Mouse (Mus musculus): ENCODE measurements around the gene Dicer1. TPM values are rescaled to one million over a fixed set of nuclear protein-coding genes. Genes with fewer than 3 reads are reported as not detected.

Gene Dicer1
- polyA plus RNA-seq, 1 experiment from 2014 or later = 10.5 TPM

- no peak overlapping the region for H3K4me2 ChIP-seq
- no peaks in the 10 kb centered on the region for H3K36me3 ChIP-seq (replicated peaks)
- no peaks in the 10 kb centered on the region for H3K4me1 ChIP-seq (replicated peaks)
- H3K27me3 ChIP-seq = no peaks in the 10 kb centered on the region
- H3K9me3 ChIP-seq (replicated peaks) = no peaks in the 10 kb centered on the region
- 67% methylated on average over 9 of the region's 9 CpGs for WGBS (ENCODE audit: insufficient replicate concordance)
- H3K27ac ChIP-seq (replicated peaks) = no peak overlapping the region
- no peak overlapping the region for H3K9ac ChIP-seq
- no peak for ATAC-seq (ENCODE audit: insufficient read depth)
- no peak overlapping the region for H3K4me3 ChIP-seq (replicated peaks)
Measured at GRCm38 (mm10) chr12:104677371-104677924, 74.3 kb downstream of the Dicer1 start.

GRCm38 (mm10) chr12:104676535-104677370, 75.0 kb downstream of the Dicer1 start:
- no peak for ATAC-seq (ENCODE audit: insufficient read depth)
- no peak overlapping the region for H3K9ac ChIP-seq
- no peak overlapping the region for H3K4me2 ChIP-seq
- no peak overlapping the region for H3K4me3 ChIP-seq (replicated peaks)
- no peaks in the 10 kb centered on the region for H3K4me1 ChIP-seq (replicated peaks)
- H3K36me3 ChIP-seq (replicated peaks) = no peaks in the 10 kb centered on the region
- 73% methylated on average over 13 of the region's 13 CpGs for WGBS (ENCODE audit: insufficient replicate concordance)
- H3K27ac ChIP-seq (replicated peaks) = no peak overlapping the region
- H3K27me3 ChIP-seq = no peaks in the 10 kb centered on the region
- H3K9me3 ChIP-seq (replicated peaks) = no peaks in the 10 kb centered on the region

DNA sequence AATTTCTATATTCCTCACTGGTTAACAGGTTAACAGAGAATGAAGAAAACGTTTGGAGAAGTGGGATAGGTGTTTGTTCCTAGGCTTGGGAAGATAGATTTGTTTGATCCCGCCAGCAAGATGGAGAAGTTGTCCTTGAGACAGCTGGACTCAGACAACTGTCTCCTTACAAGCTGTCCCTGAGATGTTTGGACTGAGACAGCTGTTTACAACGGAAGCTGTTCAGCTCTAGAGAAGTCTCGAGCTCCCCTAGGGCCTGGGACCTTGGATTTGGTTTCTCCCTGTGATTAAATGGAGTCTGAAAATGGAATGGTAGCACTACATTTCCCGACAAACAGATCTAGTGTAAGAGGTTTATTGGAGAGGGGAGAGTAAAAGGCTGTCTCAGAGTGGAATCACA, 78.8 kb downstream of the Dicer1 start:
- Histone ChIP-seq H3K9ac (no peak overlapping the region), H3K9me3 (replicated peaks) (no peaks in the 10 kb centered on the region), H3K27ac (replicated peaks) (no peak overlapping the region), H3K36me3 (replicated peaks) (no peaks in the 10 kb centered on the region), H3K4me2 (no peak overlapping the region), H3K4me3 (replicated peaks) (no peak overlapping the region), H3K4me1 (replicated peaks) (no peaks in the 10 kb centered on the region), H3K27me3 (no peaks in the 10 kb centered on the region)
- WGBS (ENCODE audit: insufficient replicate concordance) = 37% methylated on average over 5 of the region's 5 CpGs
- no peak for ATAC-seq (ENCODE audit: insufficient read depth)

- Histone ChIP-seq H3K4me3 (replicated peaks) (no peak overlapping the region), H3K27me3 (no peaks in the 10 kb centered on the region), H3K9me3 (replicated peaks) (no peaks in the 10 kb centered on the region), H3K4me2 (no peak overlapping the region), H3K27ac (replicated peaks) (no peak overlapping the region), H3K9ac (no peak overlapping the region), H3K36me3 (replicated peaks) (no peaks in the 10 kb centered on the region), H3K4me1 (replicated peaks) (no peaks in the 10 kb centered on the region)
- 56% methylated on average over 10 of the region's 10 CpGs for WGBS (ENCODE audit: insufficient replicate concordance)
- no peak for ATAC-seq (ENCODE audit: insufficient read depth)
Measured at GRCm38 (mm10) chr12:104672406-104672805, 79.3 kb downstream of the Dicer1 start.

DNA sequence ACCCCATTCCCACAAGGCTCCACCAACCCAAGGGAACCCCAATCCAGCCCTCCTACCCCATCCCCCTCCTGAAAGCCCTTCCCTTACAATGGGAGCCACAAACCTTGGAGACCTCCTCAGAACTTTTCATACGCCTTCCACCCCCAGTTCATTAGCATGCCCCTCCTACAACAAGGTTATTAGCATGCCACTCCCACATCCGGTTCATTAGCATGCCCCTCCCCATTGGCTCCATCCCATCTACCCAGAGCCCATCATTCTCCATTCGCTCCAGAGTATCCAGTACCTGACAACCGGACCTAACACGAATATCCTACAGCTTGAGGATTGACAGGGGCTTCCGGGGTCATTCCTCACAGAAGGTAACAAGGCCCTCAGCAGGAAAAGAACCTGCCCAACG, 83.9 kb downstream of the Dicer1 start:
- no peaks in the 10 kb centered on the region for H3K4me1 ChIP-seq (replicated peaks)
- H3K9me3 ChIP-seq (replicated peaks) = no peaks in the 10 kb centered on the region
- no peaks in the 10 kb centered on the region for H3K27me3 ChIP-seq
- 56% methylated on average over 7 of the region's 7 CpGs for WGBS (ENCODE audit: insufficient replicate concordance)
- no peaks in the 10 kb centered on the region for H3K36me3 ChIP-seq (replicated peaks)
- H3K27ac ChIP-seq (replicated peaks) = no peak overlapping the region
- ATAC-seq (ENCODE audit: insufficient read depth) = no peak
- no peak overlapping the region for H3K4me2 ChIP-seq
- H3K4me3 ChIP-seq (replicated peaks) = no peak overlapping the region
- H3K9ac ChIP-seq = no peak overlapping the region

- Histone ChIP-seq H3K9ac (no peak overlapping the region), H3K36me3 (replicated peaks) (no peaks in the 10 kb centered on the region), H3K27me3 (no peaks in the 10 kb centered on the region), H3K27ac (replicated peaks) (no peak overlapping the region), H3K4me1 (replicated peaks) (no peaks in the 10 kb centered on the region), H3K4me3 (replicated peaks) (no peak overlapping the region), H3K9me3 (replicated peaks) (no peaks in the 10 kb centered on the region), H3K4me2 (no peak overlapping the region)
- no peak for ATAC-seq (ENCODE audit: insufficient read depth)
- WGBS (ENCODE audit: insufficient replicate concordance) = 64% methylated on average over 6 of the region's 6 CpGs
Measured at GRCm38 (mm10) chr12:104665951-104666350, 85.8 kb downstream of the Dicer1 start.

- ATAC-seq (ENCODE audit: insufficient read depth) = no peak
- Histone ChIP-seq H3K9me3 (replicated peaks) (no peaks in the 10 kb centered on the region), H3K4me2 (no peak overlapping the region), H3K27ac (replicated peaks) (no peak overlapping the region), H3K36me3 (replicated peaks) (no peaks in the 10 kb centered on the region), H3K27me3 (no peaks in the 10 kb centered on the region), H3K9ac (no peak overlapping the region), H3K4me3 (replicated peaks) (no peak overlapping the region), H3K4me1 (replicated peaks) (no peaks in the 10 kb centered on the region)
- WGBS (ENCODE audit: insufficient replicate concordance) = 66% methylated on average over 9 of the region's 9 CpGs
Measured at GRCm38 (mm10) chr12:104665521-104665920, 86.2 kb downstream of the Dicer1 start.

DNA sequence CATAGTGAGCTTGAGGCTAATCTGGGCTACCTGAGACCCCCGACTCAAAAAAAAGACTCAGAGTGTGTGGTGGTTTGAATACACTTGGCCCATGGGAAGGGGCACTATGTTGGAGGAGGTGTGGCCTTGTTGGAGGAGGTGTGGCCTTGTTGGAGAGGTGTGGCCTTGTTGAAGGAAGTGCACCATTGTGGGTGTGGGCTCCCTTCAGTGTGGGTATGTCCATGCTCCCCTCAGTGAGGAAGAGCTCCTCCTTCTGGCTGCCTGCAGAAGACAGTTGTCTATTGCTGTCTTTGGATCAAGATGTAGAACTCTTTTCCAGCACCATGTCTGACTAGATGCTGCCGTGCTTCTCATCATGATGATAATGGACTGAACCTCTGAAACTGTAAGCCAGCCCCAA, 95.6 kb downstream of the Dicer1 start:
- ATAC-seq (ENCODE audit: insufficient read depth) = no peak
- Histone ChIP-seq H3K27me3 (no peaks in the 10 kb centered on the region), H3K36me3 (replicated peaks) (no peaks in the 10 kb centered on the region), H3K4me3 (replicated peaks) (no peak overlapping the region), H3K4me2 (no peak overlapping the region), H3K4me1 (replicated peaks) (no peaks in the 10 kb centered on the region), H3K9me3 (replicated peaks) (no peaks in the 10 kb centered on the region), H3K9ac (no peak overlapping the region), H3K27ac (replicated peaks) (no peak overlapping the region)
- WGBS (ENCODE audit: insufficient replicate concordance) = 66% methylated on average over 2 of the region's 2 CpGs

DNA sequence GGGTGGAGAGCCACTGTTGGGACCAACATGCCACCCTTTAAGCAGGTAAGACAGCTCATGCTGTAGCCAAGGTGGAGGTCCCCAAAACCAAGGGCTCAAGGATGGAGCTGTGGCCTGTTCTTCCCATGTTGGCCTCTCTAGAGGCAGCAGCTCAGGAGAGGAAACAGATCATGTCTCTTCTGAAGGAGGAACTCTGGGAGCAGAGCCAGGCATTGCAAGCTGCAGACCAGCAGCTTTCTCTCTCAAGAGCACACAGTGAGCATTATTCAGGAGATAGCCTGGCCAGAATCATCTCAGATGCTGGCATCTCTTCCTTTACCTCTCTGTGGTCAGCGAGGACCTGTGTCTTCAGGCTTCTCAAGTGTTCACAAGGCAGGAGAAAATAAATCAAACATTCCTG, 96.7 kb downstream of the Dicer1 start:
- H3K4me3 ChIP-seq (replicated peaks) = no peak overlapping the region
- H3K4me2 ChIP-seq = no peak overlapping the region
- no peak overlapping the region for H3K9ac ChIP-seq
- H3K4me1 ChIP-seq (replicated peaks) = no peaks in the 10 kb centered on the region
- H3K27ac ChIP-seq (replicated peaks) = no peak overlapping the region
- no peaks in the 10 kb centered on the region for H3K27me3 ChIP-seq
- H3K36me3 ChIP-seq (replicated peaks) = no peaks in the 10 kb centered on the region
- ATAC-seq (ENCODE audit: insufficient read depth) = no peak
- WGBS (ENCODE audit: insufficient replicate concordance) = 59% methylated on average over 1 of the region's 1 CpGs
- no peaks in the 10 kb centered on the region for H3K9me3 ChIP-seq (replicated peaks)

DNA sequence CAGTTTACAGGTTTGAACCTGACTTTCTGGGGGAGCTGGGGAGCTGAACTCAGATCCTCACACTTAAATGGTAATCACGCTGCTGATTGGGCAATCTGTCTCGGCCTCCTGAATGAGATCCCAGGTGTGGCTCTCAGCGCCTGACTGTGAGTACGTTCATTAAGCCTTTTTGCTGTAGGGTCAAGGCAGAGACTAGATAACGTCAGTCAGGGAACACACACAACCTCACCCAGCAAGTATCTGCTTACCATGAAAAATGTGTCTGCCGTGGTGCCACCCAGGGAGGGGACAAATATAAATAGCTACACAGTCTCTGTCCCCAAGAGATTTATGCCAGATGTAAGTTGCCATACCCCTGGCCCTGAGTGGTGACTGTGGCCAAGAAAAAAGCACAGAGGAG, 99.7 kb downstream of the Dicer1 start:
- no peak overlapping the region for H3K9ac ChIP-seq
- no peak overlapping the region for H3K4me2 ChIP-seq
- WGBS (ENCODE audit: insufficient replicate concordance) = 47% methylated on average over 6 of the region's 6 CpGs

GRCm38 (mm10) chr12:104651269-104651668, 100.5 kb downstream of the Dicer1 start:
- Histone ChIP-seq H3K27me3 (no peaks in the 10 kb centered on the region), H3K9ac (no peak overlapping the region), H3K4me1 (replicated peaks) (no peaks in the 10 kb centered on the region), H3K4me3 (replicated peaks) (no peak overlapping the region), H3K4me2 (no peak overlapping the region), H3K27ac (replicated peaks) (no peak overlapping the region), H3K9me3 (replicated peaks) (no peaks in the 10 kb centered on the region), H3K36me3 (replicated peaks) (no peaks in the 10 kb centered on the region)
- no peak for ATAC-seq (ENCODE audit: insufficient read depth)
- WGBS (ENCODE audit: insufficient replicate concordance) = 47% methylated on average over 6 of the region's 6 CpGs

More for the DNA sequence above, 99.7 kb downstream of the Dicer1 start:
- Histone ChIP-seq H3K27ac (replicated peaks) (no peak overlapping the region), H3K4me3 (replicated peaks) (no peak overlapping the region), H3K36me3 (replicated peaks) (no peaks in the 10 kb centered on the region), H3K9me3 (replicated peaks) (no peaks in the 10 kb centered on the region), H3K27me3 (no peaks in the 10 kb centered on the region), H3K4me1 (replicated peaks) (no peaks in the 10 kb centered on the region)
- ATAC-seq (ENCODE audit: insufficient read depth) = no peak

Data from liver, embryonic 15.5 days (tissue).